Mouse (Mus musculus): ENCODE results near the gene Slc25a21. TPM values are rescaled to one million over a fixed set of nuclear protein-coding genes. Genes with fewer than 3 reads are reported as not detected.

Gene Slc25a21
- polyA plus RNA-seq, 1 experiment from 2014 or later, result 0.46 TPM

DNA sequence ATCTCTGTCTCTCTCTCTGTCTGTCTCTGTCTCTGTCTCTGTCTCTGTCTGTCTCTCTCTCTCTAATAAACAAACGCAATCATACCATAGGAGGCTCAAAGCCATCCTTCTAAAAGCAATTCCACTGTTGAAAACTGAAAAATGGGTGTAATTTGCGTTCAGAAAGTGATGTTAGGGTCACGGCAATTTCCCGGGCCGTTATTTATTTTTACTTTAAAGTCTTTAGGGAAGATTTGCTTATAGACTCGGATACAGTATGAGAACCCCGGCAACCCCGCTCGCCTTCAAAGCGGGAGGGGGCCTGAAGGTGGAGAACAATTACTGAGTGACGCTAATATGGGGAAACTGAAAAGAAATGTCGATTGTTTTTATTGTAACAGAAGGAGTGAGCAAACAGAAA is 506.3 kb downstream of the Slc25a21 start:
- no peaks in the 10 kb centered on the region for H3K36me3 ChIP-seq (ENCODE audit: control insufficient read depth, insufficient read depth)
- no peak overlapping the region for H3K27ac ChIP-seq (ENCODE audit: low read length)
- no peaks in the 10 kb centered on the region for H3K9me3 ChIP-seq (replicated peaks; ENCODE audit: control insufficient read depth, low read length)
- H3K4me3 ChIP-seq (ENCODE audit: low read length), result peak overlapping the region; percentile 34
- no peak overlapping the region for H3K9ac ChIP-seq (ENCODE audit: low read length)
- WGBS, result 4% methylated on average over 12 of the region's 12 CpGs
- peak overlapping the region; percentile 46; the same call in 1 of the 2 replicates for H3K4me2 ChIP-seq (ENCODE audit: low read depth, low read length)
- peaks cover 94% of the 10 kb centered on the region for H3K27me3 ChIP-seq (ENCODE audit: control insufficient read depth, insufficient read depth, low read length)
- peaks cover 9% of the 10 kb centered on the region for H3K4me1 ChIP-seq (ENCODE audit: control insufficient read depth, insufficient read depth, low read length)
- ATAC-seq (replicated peaks; ENCODE audit: extremely low read depth, insufficient read depth, low FRiP score), result no peak

DNA sequence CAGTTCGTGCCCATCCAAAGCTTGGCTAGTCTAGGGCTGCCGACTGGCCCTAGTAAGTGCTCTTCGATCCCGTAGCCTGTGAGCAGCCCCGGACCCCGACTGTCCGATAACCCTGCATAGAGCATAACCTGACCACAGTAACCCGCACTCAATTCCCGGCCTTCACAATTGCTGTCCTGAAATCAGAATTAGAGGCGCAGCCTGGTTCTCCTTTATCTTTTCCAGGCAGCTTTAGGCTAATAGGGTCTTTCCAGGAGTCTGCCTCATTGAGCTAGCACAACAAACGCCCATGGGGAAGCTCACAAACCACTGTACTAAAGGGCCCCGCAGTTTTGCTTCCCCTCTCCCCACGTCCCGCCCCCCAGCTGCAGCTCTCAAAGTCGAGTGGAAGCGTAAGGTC is 506.9 kb downstream of the Slc25a21 start:
- H3K9ac ChIP-seq (ENCODE audit: low read length), result no peak overlapping the region
- H3K4me2 ChIP-seq (ENCODE audit: low read depth, low read length), result no peak overlapping the region
- H3K27me3 ChIP-seq (ENCODE audit: control insufficient read depth, insufficient read depth, low read length), result peaks cover 91% of the 10 kb centered on the region
- H3K9me3 ChIP-seq (replicated peaks; ENCODE audit: control insufficient read depth, low read length), result no peaks in the 10 kb centered on the region
- no peak overlapping the region for H3K4me3 ChIP-seq (ENCODE audit: low read length)
- 3% methylated on average over 16 of the region's 16 CpGs for WGBS
- no peaks in the 10 kb centered on the region for H3K36me3 ChIP-seq (ENCODE audit: control insufficient read depth, insufficient read depth)
- no peak overlapping the region for H3K27ac ChIP-seq (ENCODE audit: low read length)
- ATAC-seq (replicated peaks; ENCODE audit: extremely low read depth, insufficient read depth, low FRiP score), result no peak
- peaks cover 6% of the 10 kb centered on the region for H3K4me1 ChIP-seq (ENCODE audit: control insufficient read depth, insufficient read depth, low read length)

DNA sequence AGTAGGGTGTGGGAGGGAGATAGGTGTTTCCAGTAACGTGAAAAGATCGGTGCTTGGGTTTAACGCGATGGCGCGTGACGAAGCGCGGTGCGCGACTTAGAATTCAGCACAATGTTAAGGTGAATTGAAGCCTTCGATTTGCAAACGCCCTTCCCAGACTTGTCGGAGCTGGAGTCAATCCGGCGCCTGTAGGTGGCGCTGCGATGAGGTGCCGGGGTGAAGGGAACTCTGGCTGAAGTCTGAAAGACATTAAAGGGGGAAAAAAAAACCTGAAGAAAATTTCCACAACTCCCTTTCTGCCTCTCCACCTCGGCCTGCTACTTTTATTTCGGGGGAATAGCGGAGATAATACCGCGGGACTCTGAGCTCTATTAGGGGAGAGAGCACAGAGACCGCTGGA is 507.5 kb downstream of the Slc25a21 start:
- Histone ChIP-seq H3K36me3 (ENCODE audit: control insufficient read depth, insufficient read depth) (no peaks in the 10 kb centered on the region), H3K27me3 (ENCODE audit: control insufficient read depth, insufficient read depth, low read length) (peaks cover 87% of the 10 kb centered on the region), H3K27ac (ENCODE audit: low read length) (no peak overlapping the region), H3K4me1 (ENCODE audit: control insufficient read depth, insufficient read depth, low read length) (peaks cover 3% of the 10 kb centered on the region; the same call in 1 of the 2 replicates), H3K4me2 (ENCODE audit: low read depth, low read length) (no peak overlapping the region), H3K9me3 (replicated peaks; ENCODE audit: control insufficient read depth, low read length) (no peaks in the 10 kb centered on the region), H3K9ac (ENCODE audit: low read length) (no peak overlapping the region), H3K4me3 (ENCODE audit: low read length) (peak overlapping the region; percentile 2; the same call in 1 of the 2 replicates)
- no peak for ATAC-seq (replicated peaks; ENCODE audit: extremely low read depth, insufficient read depth, low FRiP score)
- 1% methylated on average over 25 of the region's 25 CpGs for WGBS

DNA sequence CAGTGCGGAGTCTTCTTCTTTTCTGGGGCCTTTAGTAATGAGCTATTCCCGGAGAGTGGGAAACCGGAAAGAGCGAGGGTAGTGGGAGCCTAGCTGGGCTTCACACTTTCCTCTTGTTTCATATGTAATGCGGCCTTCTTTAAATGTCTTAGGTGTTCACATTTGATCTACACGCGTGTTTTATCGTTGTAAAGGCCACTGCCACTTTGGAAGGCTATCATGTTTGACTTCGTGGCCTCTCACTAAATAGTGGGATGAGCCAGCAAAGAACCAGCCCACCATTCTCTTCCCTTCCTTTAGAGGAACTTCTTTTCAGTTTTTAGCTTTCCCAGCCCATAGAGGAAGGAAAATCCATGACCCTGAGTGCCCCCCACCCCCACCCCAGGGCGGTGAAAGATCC is 507.9 kb downstream of the Slc25a21 start:
- WGBS, result 11% methylated on average over 10 of the region's 10 CpGs
- Histone ChIP-seq H3K4me1 (ENCODE audit: control insufficient read depth, insufficient read depth, low read length) (peaks cover 3% of the 10 kb centered on the region; the same call in 1 of the 2 replicates), H3K9me3 (replicated peaks; ENCODE audit: control insufficient read depth, low read length) (no peaks in the 10 kb centered on the region), H3K9ac (ENCODE audit: low read length) (no peak overlapping the region), H3K4me2 (ENCODE audit: low read depth, low read length) (no peak overlapping the region), H3K36me3 (ENCODE audit: control insufficient read depth, insufficient read depth) (no peaks in the 10 kb centered on the region), H3K27ac (ENCODE audit: low read length) (no peak overlapping the region), H3K27me3 (ENCODE audit: control insufficient read depth, insufficient read depth, low read length) (peaks cover 86% of the 10 kb centered on the region), H3K4me3 (ENCODE audit: low read length) (peak overlapping the region; percentile 2; the same call in 1 of the 2 replicates)
- no peak for ATAC-seq (replicated peaks; ENCODE audit: extremely low read depth, insufficient read depth, low FRiP score)

DNA sequence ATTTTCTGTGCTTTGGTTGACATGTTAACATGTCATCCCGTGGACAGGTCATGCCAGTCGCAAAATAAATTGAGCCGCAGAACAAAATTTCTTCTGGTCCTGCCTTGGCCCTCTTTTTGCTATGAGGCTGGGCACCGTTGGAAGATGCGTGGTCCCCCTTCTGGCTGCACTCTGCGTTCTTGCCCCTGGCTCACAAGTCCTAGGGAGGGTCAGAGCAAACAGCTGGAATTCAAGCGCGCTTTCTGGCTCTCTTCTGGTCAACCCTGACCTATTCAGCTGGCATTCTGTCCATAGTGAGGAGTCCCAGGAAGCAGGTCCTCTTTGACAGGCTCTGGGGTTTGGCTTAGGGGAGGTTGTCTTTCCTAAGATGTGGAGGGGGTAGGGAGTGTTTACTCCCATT is 508.4 kb downstream of the Slc25a21 start:
- 5% methylated on average over 8 of the region's 8 CpGs for WGBS
- peaks cover 3% of the 10 kb centered on the region; the same call in 1 of the 2 replicates for H3K4me1 ChIP-seq (ENCODE audit: control insufficient read depth, insufficient read depth, low read length)
- H3K9ac ChIP-seq (ENCODE audit: low read length), result no peak overlapping the region
- H3K36me3 ChIP-seq (ENCODE audit: control insufficient read depth, insufficient read depth), result no peaks in the 10 kb centered on the region
- H3K9me3 ChIP-seq (replicated peaks; ENCODE audit: control insufficient read depth, low read length), result no peaks in the 10 kb centered on the region
- H3K27ac ChIP-seq (ENCODE audit: low read length), result no peak overlapping the region
- H3K4me2 ChIP-seq (ENCODE audit: low read depth, low read length), result no peak overlapping the region
- no peak overlapping the region for H3K4me3 ChIP-seq (ENCODE audit: low read length)
- ATAC-seq (replicated peaks; ENCODE audit: extremely low read depth, insufficient read depth, low FRiP score), result no peak
- H3K27me3 ChIP-seq (ENCODE audit: control insufficient read depth, insufficient read depth, low read length), result peaks cover 86% of the 10 kb centered on the region

DNA sequence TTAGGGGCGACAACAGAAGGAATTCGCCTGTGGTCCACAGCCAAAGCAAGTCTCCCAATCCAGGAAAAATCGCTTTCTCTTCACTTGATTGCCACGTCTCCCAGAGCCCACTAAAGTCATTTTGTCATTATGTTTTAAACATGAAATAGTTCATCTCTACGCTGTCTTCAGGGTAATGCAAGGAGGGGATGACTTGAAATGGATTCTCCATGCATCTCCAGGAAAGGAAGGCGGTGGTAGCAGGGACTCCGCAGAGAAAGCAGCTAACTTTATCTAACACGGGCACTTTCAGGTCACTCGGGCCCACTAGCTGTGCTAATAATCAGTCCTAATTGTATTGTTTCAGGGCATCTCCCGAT is 508.8 kb downstream of the Slc25a21 start:
- no peak overlapping the region for H3K27ac ChIP-seq (ENCODE audit: low read length)
- WGBS, result 6% methylated on average over 10 of the region's 10 CpGs
- no peak for ATAC-seq (replicated peaks; ENCODE audit: extremely low read depth, insufficient read depth, low FRiP score)
- H3K9me3 ChIP-seq (replicated peaks; ENCODE audit: control insufficient read depth, low read length), result no peaks in the 10 kb centered on the region
- H3K9ac ChIP-seq (ENCODE audit: low read length), result no peak overlapping the region
- no peak overlapping the region for H3K4me3 ChIP-seq (ENCODE audit: low read length)
- no peaks in the 10 kb centered on the region for H3K36me3 ChIP-seq (ENCODE audit: control insufficient read depth, insufficient read depth)
- peaks cover 86% of the 10 kb centered on the region for H3K27me3 ChIP-seq (ENCODE audit: control insufficient read depth, insufficient read depth, low read length)
- peaks cover 3% of the 10 kb centered on the region; the same call in 1 of the 2 replicates for H3K4me1 ChIP-seq (ENCODE audit: control insufficient read depth, insufficient read depth, low read length)
- H3K4me2 ChIP-seq (ENCODE audit: low read depth, low read length), result no peak overlapping the region

DNA sequence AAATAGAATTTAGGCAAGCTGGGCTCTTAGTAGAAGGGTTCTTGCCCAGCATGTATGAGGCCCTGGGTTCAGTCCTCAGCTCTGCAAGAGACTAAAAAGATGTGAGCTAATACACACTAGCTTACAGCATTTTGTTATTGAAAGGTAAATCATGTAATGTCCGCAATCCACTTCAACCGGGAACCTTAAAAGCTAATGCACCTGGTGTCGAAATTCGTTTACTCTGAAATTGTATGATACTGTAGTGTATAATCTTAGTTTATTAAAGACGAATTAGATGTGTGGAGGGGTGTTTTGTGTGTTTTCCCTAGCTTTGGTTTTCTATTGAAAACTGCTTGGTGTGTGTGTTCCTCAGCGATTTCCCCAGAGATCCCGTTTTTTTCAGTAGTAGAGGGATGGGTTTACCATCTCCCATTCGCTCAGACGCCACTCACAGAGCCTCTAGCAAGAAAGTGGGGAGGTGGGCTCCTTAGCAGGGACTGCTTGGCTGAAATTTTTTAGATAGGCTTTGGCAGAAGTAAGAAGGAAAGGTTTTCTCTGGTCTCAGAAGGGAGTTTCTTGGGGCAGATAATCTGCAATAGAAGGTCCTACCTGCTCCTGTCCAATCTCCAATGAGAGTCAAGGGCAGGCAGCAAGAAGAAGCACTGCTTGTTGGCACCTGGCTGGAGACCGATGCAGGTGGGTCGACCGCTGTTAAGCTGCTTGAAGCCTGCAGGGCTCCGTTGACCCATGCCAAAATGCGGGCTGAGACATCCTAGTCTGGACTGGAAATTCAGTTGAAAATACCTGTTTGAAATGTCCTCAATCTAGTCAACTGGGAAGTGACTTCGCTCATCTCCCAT is 509.4 kb downstream of the Slc25a21 start:
- H3K27ac ChIP-seq (ENCODE audit: low read length), result no peak overlapping the region
- no peak overlapping the region for H3K4me3 ChIP-seq (ENCODE audit: low read length)
- H3K4me2 ChIP-seq (ENCODE audit: low read depth, low read length), result no peak overlapping the region
- H3K27me3 ChIP-seq (ENCODE audit: control insufficient read depth, insufficient read depth, low read length), result peaks cover 86% of the 10 kb centered on the region
- 8% methylated on average over 15 of the region's 15 CpGs for WGBS
- no peak overlapping the region for H3K9ac ChIP-seq (ENCODE audit: low read length)
- ATAC-seq (replicated peaks; ENCODE audit: extremely low read depth, insufficient read depth, low FRiP score), result no peak
- peaks cover 3% of the 10 kb centered on the region; the same call in 1 of the 2 replicates for H3K4me1 ChIP-seq (ENCODE audit: control insufficient read depth, insufficient read depth, low read length)
- H3K36me3 ChIP-seq (ENCODE audit: control insufficient read depth, insufficient read depth), result no peaks in the 10 kb centered on the region
- no peaks in the 10 kb centered on the region for H3K9me3 ChIP-seq (replicated peaks; ENCODE audit: control insufficient read depth, low read length)

DNA sequence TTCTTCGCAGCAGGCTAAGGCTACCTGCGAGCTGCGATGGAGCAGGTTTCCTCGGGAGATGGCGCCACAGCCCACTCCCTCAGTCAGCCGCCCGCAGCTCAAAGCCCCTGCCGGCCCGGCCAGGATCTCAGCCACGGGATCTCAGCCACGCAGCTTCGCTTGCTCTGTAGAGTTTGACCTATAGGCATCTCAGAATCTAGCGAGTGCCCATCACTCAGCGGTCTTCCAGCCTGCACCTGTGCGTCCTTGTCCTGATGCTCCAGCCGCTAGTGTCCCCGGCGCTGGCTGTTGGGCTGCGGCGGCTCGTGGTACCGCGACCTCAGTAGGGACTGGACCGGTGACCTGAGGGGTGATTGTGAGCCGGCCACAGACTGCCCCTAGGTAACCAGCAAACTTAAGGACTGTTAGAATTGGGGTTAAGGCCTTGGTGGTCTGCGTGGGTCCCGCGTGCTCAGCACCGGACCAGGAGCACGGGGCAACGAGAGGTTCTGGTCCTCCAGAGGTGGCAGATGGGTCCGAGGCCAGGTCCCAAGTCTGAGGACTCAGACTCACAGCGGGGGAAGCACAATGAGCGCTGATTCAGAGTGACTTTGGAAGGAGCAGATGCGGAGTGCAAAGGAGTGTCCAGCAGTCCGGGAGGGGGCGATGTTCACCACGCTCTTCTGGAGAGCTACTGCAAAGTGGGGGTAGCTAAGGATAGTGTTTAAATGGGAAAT is 516.0 kb downstream of the Slc25a21 start:
- no peaks in the 10 kb centered on the region for H3K36me3 ChIP-seq (ENCODE audit: control insufficient read depth, insufficient read depth)
- under 1% methylated on average over 38 of the region's 38 CpGs for WGBS
- H3K27me3 ChIP-seq (ENCODE audit: control insufficient read depth, insufficient read depth, low read length), result peaks cover 59% of the 10 kb centered on the region
- H3K4me2 ChIP-seq (ENCODE audit: low read depth, low read length), result peak overlapping the region; percentile 64
- peaks cover 6% of the 10 kb centered on the region; the same call in 1 of the 2 replicates for H3K4me1 ChIP-seq (ENCODE audit: control insufficient read depth, insufficient read depth, low read length)
- ATAC-seq (replicated peaks; ENCODE audit: extremely low read depth, insufficient read depth, low FRiP score), result no peak
- no peak overlapping the region for H3K27ac ChIP-seq (ENCODE audit: low read length)
- peak overlapping the region; percentile 43 for H3K4me3 ChIP-seq (ENCODE audit: low read length)
- H3K9ac ChIP-seq (ENCODE audit: low read length), result peak overlapping the region; percentile 11; the same call in 1 of the 2 replicates
- H3K9me3 ChIP-seq (replicated peaks; ENCODE audit: control insufficient read depth, low read length), result no peaks in the 10 kb centered on the region

DNA sequence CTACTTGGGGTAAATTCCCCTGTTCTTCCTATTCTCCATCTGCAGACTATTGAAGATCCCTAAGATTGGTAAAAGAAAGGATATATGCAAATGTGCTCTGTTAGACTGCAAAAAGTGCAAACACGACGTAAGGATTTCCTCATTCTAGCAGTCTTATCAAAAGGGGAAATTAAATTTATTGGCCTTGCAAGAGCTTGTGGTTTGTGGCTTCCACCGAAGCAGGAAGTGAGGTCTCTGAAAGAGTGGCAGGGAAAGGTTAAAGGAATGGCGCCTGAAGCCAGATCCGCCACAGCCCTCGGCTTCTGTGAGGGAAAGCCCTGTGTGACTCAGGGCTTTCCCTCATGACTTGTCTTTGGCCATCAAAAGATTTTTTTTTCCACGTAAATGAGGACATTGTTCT is 519.7 kb downstream of the Slc25a21 start:
- Histone ChIP-seq H3K27me3 (ENCODE audit: control insufficient read depth, insufficient read depth, low read length) (peaks cover 32% of the 10 kb centered on the region), H3K27ac (ENCODE audit: low read length) (no peak overlapping the region), H3K36me3 (ENCODE audit: control insufficient read depth, insufficient read depth) (no peaks in the 10 kb centered on the region), H3K4me1 (ENCODE audit: control insufficient read depth, insufficient read depth, low read length) (peaks cover 6% of the 10 kb centered on the region; the same call in 1 of the 2 replicates), H3K9ac (ENCODE audit: low read length) (no peak overlapping the region), H3K4me2 (ENCODE audit: low read depth, low read length) (no peak overlapping the region), H3K9me3 (replicated peaks; ENCODE audit: control insufficient read depth, low read length) (no peaks in the 10 kb centered on the region), H3K4me3 (ENCODE audit: low read length) (no peak overlapping the region)
- no peak for ATAC-seq (replicated peaks; ENCODE audit: extremely low read depth, insufficient read depth, low FRiP score)
- 59% methylated on average over 7 of the region's 7 CpGs for WGBS

All from heart, embryonic 16.5 days (tissue).